Mouse (Mus musculus) gastrocnemius, postnatal 14 days (tissue): ENCODE measurements around the gene Rbmxl1. TPM values are rescaled to one million over a fixed set of nuclear protein-coding genes. Genes with fewer than 3 reads are reported as not detected.
"Not testable (repeated sequence)": the region's sequence is repeated elsewhere in the genome, so short reads cannot be mapped to it uniquely, and the experiment has no call there.

Experiments
- DNase-seq: peaks from one replicate; pipeline ENCODE4 v3.0.0; 2021; ENCODE audit warnings: mixed read lengths
- intact Hi-C: fragments of 180-260 bp; cut with DNase I; formaldehyde crosslinking; loops from one replicate; pipeline ENCODE4 v1.15.1; 2025; ENCODE audit warnings: low total_unique reads
- long read RNA-seq, 2 experiments: library from polyadenylated mRNA; stranded (forward); transcript quantifications; one replicate each; pipeline ENCODE4 v2.0.0; 2021
- total RNA-seq, 2 experiments: library from RNA; stranded (reverse); gene quantifications; 2 replicates each; pipeline ENCODE4 v1.2.3; 2021

Rbmxl1 gene
- total RNA-seq: 10 to 100 TPM; 13.5 to 16.5 TPM
- long read RNA-seq, experiment 1, transcript Rbmxl1-202 (2 exons, 1,622 nt): major isoform, 13 of 21 reads
- long read RNA-seq, experiment 1, partial matches to known transcripts: 0 of 21 reads
- long read RNA-seq, experiment 1, other reads (novel, unspliced or antisense): 4 of 21 reads
- long read RNA-seq, experiment 2, transcript Rbmxl1-202 (2 exons, 1,622 nt): major isoform, 14 of 19 reads
- long read RNA-seq, experiment 2, partial matches to known transcripts: 0 of 19 reads
- long read RNA-seq, experiment 2, other reads (novel, unspliced or antisense): 2 of 19 reads

DNA sequence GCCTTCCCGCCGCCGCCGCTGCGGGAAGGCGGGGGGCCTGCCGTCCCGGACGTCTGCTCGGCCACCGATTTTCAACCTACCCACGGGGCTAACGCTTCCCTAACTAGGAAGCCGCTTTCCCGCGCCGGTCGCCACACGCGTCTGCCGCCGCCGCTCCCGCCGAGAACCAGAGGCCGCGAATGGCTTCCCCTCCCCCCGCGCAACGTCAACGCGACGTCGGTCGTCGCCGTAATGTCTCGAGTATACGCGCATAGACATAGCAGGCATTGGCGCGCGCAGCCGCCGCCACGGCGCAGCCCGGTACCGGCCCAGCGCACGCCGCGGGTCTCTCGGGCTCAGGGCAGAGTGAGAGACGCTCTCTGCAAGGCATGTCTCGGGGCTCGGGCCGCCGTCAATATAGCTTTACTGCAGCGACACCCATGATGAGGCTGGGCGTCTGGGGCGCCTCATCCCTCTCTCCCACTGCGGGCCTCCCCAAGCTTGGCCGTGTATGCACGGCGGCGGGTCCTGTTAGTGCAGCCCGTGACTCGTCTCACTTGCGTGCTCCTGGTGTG is at the start of gene Rbmxl1:
Gene Rbmxl1 (minus strand): TSS at position 180 of the 554 bp plus-strand sequence.
- intact Hi-C loops: loop anchor here (10.0 kb wide), 1 partner anchor 136 kb away; no protein-coding TSS in a partner anchor
- DNase-seq: peak; percentile 91

- intact Hi-C loops: no loop called here
Observed at GRCm38 (mm10) chr8:78556773-78557434, 48.2 kb upstream of the Rbmxl1 start.

GRCm38 (mm10) chr8:78555817-78556216 is 47.1 kb upstream of the Rbmxl1 start:
- intact Hi-C loops: no loop called here

More at GRCm38 (mm10) chr8:78556773-78557434, 48.2 kb upstream of the Rbmxl1 start:
- DNase-seq: no peak

DNA sequence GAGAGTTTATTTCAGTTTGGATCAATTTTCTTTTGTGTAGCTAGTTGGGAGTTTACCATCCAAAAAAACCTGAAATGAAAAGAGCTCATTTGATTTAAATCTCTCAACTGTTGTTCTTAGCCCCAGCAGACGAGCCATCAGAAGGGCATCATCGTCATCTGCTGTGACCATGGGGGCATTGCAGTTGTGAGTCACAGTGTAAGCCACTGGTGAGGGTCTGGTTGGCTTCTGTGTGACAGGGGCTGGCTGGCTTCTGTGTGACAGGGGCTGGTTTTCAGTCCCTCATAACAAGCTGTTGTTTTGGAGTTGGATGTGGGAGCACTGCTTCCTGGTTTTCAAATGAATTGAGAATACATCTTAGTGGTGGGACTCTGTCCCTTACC is 42.0 kb upstream of the Rbmxl1 start:
- no peak for DNase-seq
- intact Hi-C loops: no loop called here

More at GRCm38 (mm10) chr8:78555817-78556216, 47.1 kb upstream of the Rbmxl1 start:
- DNase-seq: no peak

GRCm38 (mm10) chr8:78549971-78550751 is 41.5 kb upstream of the Rbmxl1 start:
- intact Hi-C loops: no loop called here
- DNase-seq: no peak

GRCm38 (mm10) chr8:78545153-78545817 is 36.6 kb upstream of the Rbmxl1 start:
- intact Hi-C loops: not testable (repeated sequence)

DNA sequence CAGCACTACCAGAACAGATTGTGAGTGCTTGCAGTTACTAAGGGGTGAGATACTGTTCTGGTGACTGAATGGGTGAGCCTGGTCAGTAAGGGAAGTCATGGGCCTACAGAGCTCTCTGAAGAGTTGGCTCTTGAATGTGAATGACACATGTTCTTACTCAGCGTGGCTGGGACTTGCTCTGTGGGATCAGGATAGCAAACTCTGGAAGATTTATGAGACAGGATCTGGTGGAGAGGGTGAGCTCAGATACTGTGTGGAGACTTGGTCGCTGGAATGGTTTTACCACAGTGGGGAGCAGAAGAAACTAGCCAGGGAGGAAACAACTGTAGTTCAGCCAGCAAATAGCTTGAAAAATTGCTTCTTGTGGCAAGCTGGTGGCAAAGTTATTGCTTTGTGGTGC is 35.8 kb upstream of the Rbmxl1 start:
- DNase-seq: no peak
- intact Hi-C loops: no loop called here

More at GRCm38 (mm10) chr8:78545153-78545817, 36.6 kb upstream of the Rbmxl1 start:
- DNase-seq: not testable (repeated sequence)

- no peak for DNase-seq
- intact Hi-C loops: no loop called here
Observed at GRCm38 (mm10) chr8:78543621-78544020, 34.9 kb upstream of the Rbmxl1 start.

DNA sequence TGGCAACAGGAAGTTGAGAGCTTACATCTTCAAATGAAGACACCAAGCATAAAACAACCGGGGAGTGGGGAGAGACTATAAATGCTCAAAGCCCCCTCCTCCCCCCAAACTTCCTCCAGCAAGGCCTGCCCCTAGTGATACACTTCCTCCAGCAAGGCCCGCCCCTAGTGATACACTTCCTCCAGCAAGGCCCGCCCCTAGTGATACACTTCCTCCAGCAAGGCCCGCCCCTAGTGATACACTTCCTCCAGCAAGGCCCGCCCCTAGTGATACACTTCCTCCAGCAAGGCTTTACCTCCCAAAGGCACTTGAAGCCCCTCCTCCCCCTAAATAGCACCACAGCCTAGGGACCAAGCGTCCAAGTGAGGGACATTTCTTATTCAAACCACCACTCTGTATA is 34.0 kb upstream of the Rbmxl1 start:
- intact Hi-C loops, DNase-seq: not testable (repeated sequence)

DNA sequence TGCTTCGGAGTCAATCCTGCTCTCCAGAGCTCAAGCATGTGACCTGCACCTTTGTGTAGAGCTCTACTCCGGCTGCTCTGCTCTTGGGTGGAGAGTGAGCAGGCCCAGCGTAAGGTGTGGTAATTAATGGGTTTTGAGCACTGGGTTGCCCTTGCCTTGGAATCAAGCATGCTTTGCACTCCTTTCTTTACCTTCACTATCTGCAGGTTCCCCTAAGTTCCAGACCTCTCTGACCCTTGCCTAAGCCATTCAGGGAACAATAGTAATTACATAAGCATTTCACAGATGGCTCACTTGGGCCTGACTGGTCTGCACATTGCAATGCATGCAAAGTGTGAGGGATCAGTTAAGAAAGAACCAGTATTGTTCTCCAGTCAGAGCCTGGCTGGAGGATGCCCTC is 29.1 kb upstream of the Rbmxl1 start:
- no peak for DNase-seq
- intact Hi-C loops: no loop called here

GRCm38 (mm10) chr8:78536716-78537115 is 28.0 kb upstream of the Rbmxl1 start:
- no peak for DNase-seq
- intact Hi-C loops: no loop called here

DNA sequence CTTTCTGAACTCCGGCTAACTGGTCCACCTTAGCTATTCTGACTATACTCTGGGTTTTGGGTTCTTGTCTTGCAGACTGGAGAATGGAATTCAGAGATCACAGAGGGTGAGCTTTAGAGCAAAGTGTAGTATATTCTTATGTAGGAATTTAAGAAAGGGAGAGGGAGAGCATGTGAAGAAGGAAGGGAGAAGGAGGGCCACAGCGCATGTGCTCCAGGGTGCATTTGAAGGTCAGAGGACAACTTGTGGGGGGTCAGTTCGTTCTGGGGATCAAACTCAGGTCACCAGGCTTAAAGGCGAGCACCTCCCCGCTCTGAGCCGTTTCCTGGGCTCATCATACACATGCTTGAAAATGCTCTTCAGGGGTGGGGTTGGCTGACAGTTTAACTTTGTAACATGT is 25.3 kb upstream of the Rbmxl1 start:
- intact Hi-C loops: no loop called here
- no peak for DNase-seq

DNA sequence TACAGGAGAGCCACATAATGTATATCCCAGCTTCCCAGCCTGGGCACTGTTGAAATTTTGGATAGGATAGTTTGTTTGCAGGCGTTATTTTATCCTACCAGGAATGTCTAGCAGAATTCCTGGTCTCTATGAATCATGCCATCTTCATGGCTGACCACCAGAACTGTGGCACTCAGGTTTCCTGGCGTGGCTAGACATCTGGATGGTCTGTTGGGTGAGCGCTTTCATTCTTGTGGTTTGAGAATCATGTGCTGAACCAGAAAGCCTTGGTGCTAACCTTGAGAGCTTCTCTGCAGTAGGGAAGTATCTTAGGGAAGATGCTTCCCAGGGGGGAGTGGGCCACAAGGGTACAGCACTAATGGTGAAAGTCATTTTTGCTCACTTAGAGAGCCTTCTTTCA is 6.4 kb upstream of the Rbmxl1 start:
- intact Hi-C loops: no loop called here
- no peak for DNase-seq

GRCm38 (mm10) chr8:78514706-78515105 is 6.0 kb upstream of the Rbmxl1 start:
- intact Hi-C loops: no loop called here
- no peak for DNase-seq

GRCm38 (mm10) chr8:78513106-78513505 is 4.4 kb upstream of the Rbmxl1 start:
- intact Hi-C loops: no loop called here
- no peak for DNase-seq

DNA sequence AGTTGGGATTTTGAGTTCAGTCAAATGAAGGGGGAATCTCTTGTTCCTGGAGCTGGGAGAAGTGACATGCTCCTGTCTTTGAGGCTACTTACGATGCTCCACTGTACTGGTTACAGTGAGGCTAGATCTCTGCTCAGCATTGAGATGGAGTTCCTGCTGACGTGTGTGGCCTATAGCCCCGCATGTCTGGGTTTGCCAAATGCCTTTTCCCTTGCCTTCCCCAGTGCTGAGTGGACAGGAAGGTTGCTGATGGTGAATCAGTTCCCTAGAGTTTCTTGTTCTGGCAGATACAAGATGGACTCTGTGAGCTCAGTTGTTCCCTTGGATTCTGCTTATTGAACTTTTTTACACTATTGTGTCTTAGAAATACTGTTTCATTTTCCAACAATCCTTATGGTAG is 2.2 kb upstream of the Rbmxl1 start:
- intact Hi-C loops: no loop called here
- DNase-seq: no peak

DNA sequence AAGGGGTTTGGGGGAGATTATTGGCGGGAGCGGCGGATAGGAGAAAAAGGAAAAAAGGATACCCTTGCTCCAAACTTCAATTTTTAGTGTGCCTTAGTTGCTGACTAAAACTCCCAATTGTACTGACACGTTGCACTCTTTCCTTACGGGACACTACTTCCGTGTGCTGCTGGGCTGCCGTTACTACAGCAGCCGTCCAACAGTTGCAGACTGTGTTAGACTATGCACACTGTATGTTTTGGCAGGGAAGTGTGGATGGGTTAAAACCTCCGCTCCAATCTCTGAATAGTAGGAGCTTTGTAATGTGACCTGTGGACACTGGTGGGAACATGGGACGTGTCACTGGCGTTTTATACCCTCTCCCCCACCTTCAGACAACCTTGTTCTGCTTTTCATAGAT is 1.4 kb upstream of the Rbmxl1 start:
- intact Hi-C loops: no loop called here
- DNase-seq: no peak

DNA sequence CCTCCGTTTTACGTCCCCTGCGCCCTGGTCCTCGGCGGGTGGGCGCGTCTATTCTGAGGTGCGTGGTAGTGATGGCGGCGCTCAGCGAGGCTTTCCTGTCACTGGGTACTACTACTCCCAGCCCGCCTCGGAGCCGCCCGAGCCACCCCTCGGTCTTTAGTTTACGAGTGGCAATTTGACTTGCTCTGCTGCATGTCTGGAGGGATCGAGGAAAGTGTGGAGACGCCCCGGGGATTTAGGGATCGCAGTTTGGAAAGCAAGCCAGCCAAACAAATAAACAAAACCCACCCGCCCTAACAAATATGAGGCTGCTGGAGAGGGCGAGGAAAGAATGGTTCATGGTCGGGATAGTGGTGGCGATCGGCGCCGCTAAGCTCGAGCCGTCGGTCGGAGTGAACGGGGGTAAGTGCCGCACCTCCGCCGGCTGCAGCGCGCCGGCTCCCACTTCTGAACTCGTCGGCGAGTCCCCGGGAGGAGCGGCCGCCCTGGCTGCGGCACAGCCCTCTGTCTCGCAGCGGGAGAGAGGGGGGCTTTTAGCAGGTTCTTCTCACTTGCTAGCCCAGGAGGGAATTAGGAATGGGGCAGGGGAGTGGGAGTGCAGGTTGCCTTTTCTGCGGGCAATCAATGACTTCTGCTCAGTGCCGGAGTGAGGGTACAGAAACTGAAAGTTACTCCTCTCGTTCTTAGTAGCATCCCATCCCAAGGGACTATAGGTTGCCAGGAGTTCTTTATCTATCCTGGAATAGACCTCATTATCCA is 754 bp upstream of the Rbmxl1 start, which contains the start of gene Slc10a7:
Gene Slc10a7 (plus strand): TSS at position 74 of the 759 bp plus-strand sequence.
- intact Hi-C loops: loop anchor here (10.0 kb wide), 1 partner anchor 135 kb away; no protein-coding TSS in a partner anchor
- peak; percentile 82 for DNase-seq
